Mouse (Mus musculus) bone marrow macrophage, adult 2 months (primary cell): Measurements from ENCODE around the gene Rpgrip1l.

Source experiments
- CTCF ChIP-seq: IDR thresholded peaks from 2 replicates; pipeline ENCODE4 v1.5.1; 2012; ENCODE audit warnings: low read depth, mild to moderate bottlenecking, low read length, moderate library complexity
- POLR2A ChIP-seq: IDR thresholded peaks from 2 replicates; pipeline ENCODE4 v1.6.1; 2012; ENCODE audit warnings: mild to moderate bottlenecking, low read depth, low read length, borderline replicate concordance

DNA sequence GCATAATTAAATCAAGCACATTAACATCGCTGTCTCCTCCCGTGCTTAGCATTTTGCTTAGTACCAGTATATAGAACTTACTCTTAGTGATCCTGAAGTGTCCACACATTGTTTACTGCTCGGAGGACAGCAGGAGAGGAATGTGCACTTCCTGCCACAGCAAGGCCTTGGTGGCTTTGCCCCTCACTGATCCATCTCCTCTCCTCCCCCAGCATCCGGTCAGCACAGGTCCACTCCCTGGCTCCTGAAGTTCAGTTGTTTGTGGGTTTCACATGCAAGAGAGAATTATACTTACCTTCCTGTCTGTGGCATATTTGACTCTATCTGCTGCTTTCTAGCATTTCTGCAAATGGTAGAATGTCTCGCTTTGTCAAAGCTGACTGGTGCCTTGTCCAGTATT lies 45.0 kb upstream of the Rpgrip1l start:
- TF ChIP-seq CTCF = no peak
- TF ChIP-seq POLR2A = no peak
